Mouse (Mus musculus) liver, embryonic 14.5 days (tissue): ENCODE results near the gene Adgrg7.

ENCODE experiments used
- CTCF ChIP-seq: IDR thresholded peaks from 2 replicates; pipeline ENCODE4 v1.5.1; 2016; ENCODE audit warnings: antibody characterized with exemption, low read depth, control low read depth
- EP300 ChIP-seq: IDR thresholded peaks from 2 replicates; pipeline ENCODE4 v1.6.1; 2016; ENCODE audit warnings: antibody characterized with exemption, low read depth

DNA sequence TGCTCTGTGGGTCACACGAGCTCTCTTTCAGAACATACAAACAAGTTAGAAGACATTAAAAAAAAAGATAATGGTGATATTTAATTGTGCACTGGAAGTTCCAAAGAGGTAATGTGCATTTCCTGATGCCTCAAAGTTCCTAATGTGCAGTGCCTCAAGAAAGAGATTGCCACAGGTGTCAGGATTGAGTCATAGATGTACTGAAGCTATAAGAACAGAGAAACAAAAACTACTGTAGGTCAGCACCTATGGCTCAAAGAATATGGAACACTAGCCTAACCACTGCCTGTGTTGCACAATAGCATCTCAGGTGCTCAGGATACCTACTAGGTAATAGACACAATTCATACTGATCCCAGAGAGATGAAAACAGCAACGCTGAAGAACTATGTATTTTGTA lies 36.3 kb upstream of the Adgrg7 start:
- no peak for TF ChIP-seq CTCF
- no peak for TF ChIP-seq EP300
